Mouse (Mus musculus) C2C12 (cell line): ENCODE data around the gene Gm7138.
"Not testable (repeated sequence)": the region's sequence is repeated elsewhere in the genome, so short reads cannot be mapped to it uniquely, and the experiment has no call there.

Experiments used
- CEBPB ChIP-seq: IDR thresholded peaks from one replicate; pipeline ENCODE4 v1.6.1; 2011; ENCODE audit warnings: low read depth, mild to moderate bottlenecking, control low read depth, moderate library complexity
- CTCF ChIP-seq: IDR thresholded peaks from one replicate; pipeline ENCODE4 v1.5.1; 2011; ENCODE audit not compliant: control insufficient read depth, insufficient read depth, insufficient read length
- MAX ChIP-seq: IDR thresholded peaks from one replicate; pipeline ENCODE4 v1.6.1; 2011; ENCODE audit warnings: mild to moderate bottlenecking, control low read depth
- MYOD1 ChIP-seq: IDR thresholded peaks from one replicate; pipeline ENCODE4 v1.6.1; 2011; ENCODE audit warnings: low read depth; ENCODE audit not compliant: control insufficient read depth, insufficient read length
- USF1 ChIP-seq: IDR thresholded peaks from one replicate; pipeline ENCODE4 v1.6.1; 2011; ENCODE audit warnings: low read depth, mild to moderate bottlenecking, control low read depth, moderate library complexity

DNA sequence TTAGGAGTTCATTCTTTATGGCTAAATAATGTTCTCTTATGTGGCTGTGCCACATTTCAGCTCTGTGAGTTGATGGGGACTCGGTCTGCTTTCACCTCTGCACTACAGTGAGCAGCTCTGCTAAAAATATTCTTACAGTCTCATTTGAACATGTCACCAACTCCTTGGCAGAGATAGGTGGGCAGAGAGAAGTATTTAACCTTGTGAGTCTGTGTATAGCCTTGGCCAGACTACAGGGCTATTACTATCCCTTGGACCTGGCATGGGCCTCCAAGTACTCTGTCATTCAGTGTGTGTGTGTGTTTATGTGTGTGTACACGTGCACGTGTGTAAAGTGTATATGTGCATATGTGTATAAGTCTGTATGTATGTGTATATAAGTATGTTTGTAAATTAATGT lies 6.7 kb upstream of the Gm7138 start:
- TF ChIP-seq CTCF, CEBPB, USF1, MAX, MYOD1: not testable (repeated sequence)
